Mouse (Mus musculus) hindbrain, embryonic 15.5 days (tissue): ENCODE data around the gene Dpysl5. TPM values are rescaled to one million over a fixed set of nuclear protein-coding genes. Genes with fewer than 3 reads are reported as not detected.

ENCODE experiments used
- ATAC-seq: fragments of 200-750 bp; cut with Nextera tagmentation; 2 replicates; pipeline ENCODE4 v1.8.0; 2017; ENCODE audit warnings: low read depth, moderate number of reproducible peaks, moderate TSS enrichment; ENCODE audit not compliant: low FRiP score
- H3K27ac ChIP-seq: fragments of 300-500 bp; sonication (generic); replicated peaks from 2 replicates; pipeline ENCODE4 v1.5.1; 2015; ENCODE audit warnings: mild to moderate bottlenecking, inconsistent platforms
- H3K27me3 ChIP-seq: fragments of 300-500 bp; sonication (generic); 2 replicates; pipeline ENCODE4 v1.6.1; 2015; ENCODE audit warnings: control low read depth, inconsistent platforms
- H3K36me3 ChIP-seq: fragments of 300-500 bp; sonication (generic); 2 replicates; pipeline ENCODE4 v1.6.1; 2015; ENCODE audit warnings: control low read depth, inconsistent platforms
- H3K4me1 ChIP-seq: fragments of 300-500 bp; sonication (generic); replicated peaks from 2 replicates; pipeline ENCODE4 v1.6.1; 2015; ENCODE audit warnings: control low read depth, inconsistent platforms
- H3K4me2 ChIP-seq: fragments of 300-500 bp; sonication (generic); 2 replicates; pipeline ENCODE4 v1.6.1; 2015; ENCODE audit warnings: moderate library complexity, mild to moderate bottlenecking, inconsistent platforms
- H3K4me3 ChIP-seq: fragments of 300-500 bp; sonication (generic); 2 replicates; pipeline ENCODE4 v1.5.1; 2015; ENCODE audit warnings: mild to moderate bottlenecking, inconsistent platforms
- H3K9ac ChIP-seq: fragments of 300-500 bp; sonication (generic); 2 replicates; pipeline ENCODE4 v1.6.1; 2015; ENCODE audit warnings: inconsistent platforms
- H3K9me3 ChIP-seq: fragments of 300-500 bp; sonication (generic); 2 replicates; pipeline ENCODE4 v1.6.1; 2016; ENCODE audit warnings: control low read depth, inconsistent platforms
- WGBS: fragments of 180-500 bp; shearing (Covaris S2); methylation state at CpG from one replicate; pipeline ENCODE4 v1.1.7; 2015; 5-methylcytosine and 5-hydroxymethylcytosine counted together
- polyA plus RNA-seq: library from polyadenylated mRNA; unstranded; fragments of >200 nt; fragmentation: Nextera tagmentation; extraction: Ambion mirVana; gene quantifications from 2 replicates; pipeline ENCODE4 v1.2.1, GENCODE M21; 2015

Dpysl5 gene
- polyA plus RNA-seq, 1 experiment from 2014 or later: 265 TPM

DNA sequence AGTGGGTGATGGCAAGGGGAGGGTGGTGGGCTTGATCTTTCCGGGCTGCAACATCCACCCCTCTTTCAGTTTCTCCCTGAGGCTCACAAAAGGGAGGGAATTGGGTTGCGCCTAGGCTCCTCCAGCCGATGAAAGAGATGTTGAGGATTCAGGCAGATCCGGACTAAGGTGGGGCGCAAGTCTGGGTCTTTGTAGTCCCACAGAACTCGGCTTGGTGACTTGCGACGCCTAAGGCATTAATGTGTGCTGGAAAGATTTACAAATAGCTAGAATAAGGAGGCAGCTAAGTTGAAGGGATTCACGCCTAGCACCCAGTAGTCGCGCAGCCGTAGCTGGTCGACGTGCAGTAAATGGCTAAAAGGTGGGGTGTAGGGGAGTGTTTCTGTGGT lies 632 bp downstream of the Dpysl5 start:
- Histone ChIP-seq H3K9ac (peak overlapping the region; percentile 80), H3K27me3 (no peaks in the 10 kb centered on the region), H3K4me2 (peak overlapping the region; percentile 82), H3K4me3 (peak overlapping the region; percentile 85), H3K36me3 (peaks cover 6% of the 10 kb centered on the region; the same call in 1 of the 2 replicates), H3K9me3 (no peaks in the 10 kb centered on the region), H3K4me1 (peaks cover 32% of the 10 kb centered on the region), H3K27ac (peak overlapping the region; percentile 96)
- ATAC-seq: no peak
- under 1% methylated on average over 14 of the region's 14 CpGs for whole genome bisulfite sequencing

DNA sequence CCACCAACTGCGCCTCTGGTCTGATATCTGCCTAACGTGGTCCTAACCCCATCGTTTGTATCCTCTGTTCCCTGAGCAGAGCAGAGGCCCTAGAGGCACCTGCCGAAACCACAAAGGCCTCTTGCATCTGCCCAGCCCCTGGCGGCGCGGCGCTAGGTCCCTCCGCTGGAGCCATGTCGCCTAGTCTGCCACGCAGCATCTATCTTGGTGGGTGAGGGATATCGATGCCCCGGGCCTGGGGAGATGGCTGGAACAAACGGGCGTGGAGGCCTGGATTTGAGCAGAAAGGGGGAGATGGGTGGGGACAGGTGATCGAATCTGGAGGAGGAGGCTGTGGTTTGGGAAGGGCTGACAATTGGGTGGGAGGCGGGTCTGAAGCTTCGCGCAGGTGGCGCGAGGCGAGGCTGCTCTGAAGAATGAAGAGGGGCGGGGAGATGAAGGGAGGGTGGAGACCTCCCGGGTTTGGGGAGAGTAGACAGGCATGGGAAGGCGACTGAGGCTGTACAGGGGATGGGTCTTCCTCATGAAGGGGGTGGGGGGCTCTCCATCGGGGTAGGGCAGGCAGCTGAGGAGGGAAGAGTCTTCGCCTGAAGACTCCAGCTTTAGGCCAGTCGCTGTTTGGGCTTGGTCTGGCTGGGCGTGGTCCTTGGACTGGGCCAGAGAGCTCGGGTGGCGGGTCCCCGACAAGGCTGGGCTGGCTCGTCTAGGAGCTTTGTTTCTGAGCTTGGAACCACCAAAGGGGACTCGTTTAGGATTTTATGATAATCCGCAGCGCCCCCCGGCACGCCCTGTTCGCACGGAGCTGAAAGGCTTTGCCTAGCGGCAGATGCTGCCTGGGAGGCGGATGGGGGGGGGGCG lies 1.3 kb downstream of the Dpysl5 start:
- peaks cover 6% of the 10 kb centered on the region; the same call in 1 of the 2 replicates for H3K36me3 ChIP-seq
- peak; percentile 81 for ATAC-seq
- peak overlapping the region; percentile 80 for H3K9ac ChIP-seq
- H3K27ac ChIP-seq: peak overlapping the region; percentile 96
- H3K9me3 ChIP-seq: no peaks in the 10 kb centered on the region
- under 1% methylated on average over 43 of the region's 43 CpGs for WGBS
- H3K4me1 ChIP-seq: peaks cover 38% of the 10 kb centered on the region
- H3K27me3 ChIP-seq: no peaks in the 10 kb centered on the region
- H3K4me2 ChIP-seq: peak overlapping the region; percentile 82
- H3K4me3 ChIP-seq: peak overlapping the region; percentile 85

DNA sequence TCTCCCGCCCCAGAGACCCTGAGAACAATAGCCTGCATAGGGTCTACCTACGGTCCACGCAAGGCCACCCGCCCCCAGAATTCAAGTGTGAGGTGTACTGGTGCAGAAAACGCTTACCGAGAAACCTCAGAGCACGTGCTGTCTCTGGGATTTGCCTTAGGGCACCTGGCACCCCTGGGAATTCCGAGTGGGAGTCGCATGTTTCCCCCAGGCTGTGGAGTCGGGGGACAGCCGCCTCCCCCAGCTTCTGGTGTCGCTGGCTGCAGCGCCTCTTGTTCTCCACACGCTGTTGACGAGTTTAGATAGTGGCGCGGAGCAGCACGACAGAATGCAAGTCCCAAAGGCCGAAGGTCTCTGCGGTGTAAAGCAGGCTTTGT lies 1.9 kb downstream of the Dpysl5 start:
- Histone ChIP-seq H3K36me3 (peaks cover 6% of the 10 kb centered on the region; the same call in 1 of the 2 replicates), H3K27me3 (no peaks in the 10 kb centered on the region), H3K4me2 (peak overlapping the region; percentile 82), H3K27ac (peak overlapping the region; percentile 96), H3K9ac (peak overlapping the region; percentile 80), H3K9me3 (no peaks in the 10 kb centered on the region), H3K4me3 (peak overlapping the region; percentile 85), H3K4me1 (peaks cover 44% of the 10 kb centered on the region)
- under 1% methylated on average over 20 of the region's 20 CpGs for WGBS
- peak; percentile 17; the same call in 1 of the 2 replicates for ATAC-seq

DNA sequence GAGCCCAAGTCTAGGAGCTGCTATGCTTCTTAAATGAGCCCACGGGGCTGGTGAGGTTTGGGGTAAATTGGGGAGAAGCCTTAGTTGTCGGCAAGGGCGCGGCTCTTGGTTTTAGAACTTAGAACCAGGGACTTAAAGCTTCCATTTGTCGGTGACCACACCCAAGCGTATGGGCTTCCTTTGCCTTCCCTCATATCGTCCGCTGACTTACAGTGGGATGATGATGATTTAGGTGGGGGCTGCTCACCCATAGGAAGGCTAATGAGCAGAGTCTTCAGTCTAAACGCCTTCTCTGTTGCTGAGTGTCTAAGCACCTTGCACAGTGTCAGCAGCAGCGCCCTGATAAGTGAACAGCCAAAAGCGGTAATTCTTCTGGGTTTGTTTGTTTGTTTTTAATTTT lies 2.3 kb downstream of the Dpysl5 start:
- Histone ChIP-seq H3K9ac (peak overlapping the region; percentile 80), H3K27ac (peak overlapping the region; percentile 96), H3K4me2 (peak overlapping the region; percentile 82), H3K9me3 (no peaks in the 10 kb centered on the region), H3K4me3 (peak overlapping the region; percentile 85), H3K4me1 (peaks cover 48% of the 10 kb centered on the region), H3K27me3 (no peaks in the 10 kb centered on the region), H3K36me3 (peaks cover 6% of the 10 kb centered on the region; the same call in 1 of the 2 replicates)
- 9% methylated on average over 11 of the region's 11 CpGs for WGBS
- ATAC-seq: no peak

DNA sequence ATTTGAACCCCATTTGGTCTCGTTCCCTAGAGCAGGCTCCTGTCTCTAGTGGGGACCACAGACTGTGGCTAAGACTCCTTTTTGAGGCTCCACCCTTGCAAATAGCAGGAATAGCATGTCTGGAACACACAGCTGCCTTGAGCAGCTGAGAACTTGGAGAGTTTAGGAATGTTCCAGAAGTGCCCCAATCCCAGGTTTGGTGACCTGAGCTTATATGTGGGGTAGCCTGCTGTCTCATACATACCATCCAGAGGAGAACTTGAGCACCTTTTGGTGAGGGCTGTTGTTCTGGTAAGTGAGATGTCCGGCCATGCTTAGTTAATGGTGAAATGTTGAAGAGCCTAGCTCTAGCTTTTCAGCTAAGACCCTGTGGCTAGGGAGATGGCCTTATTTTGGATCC lies 4.9 kb downstream of the Dpysl5 start:
- no peak overlapping the region for H3K9ac ChIP-seq
- no peak for ATAC-seq
- no peak overlapping the region for H3K4me3 ChIP-seq
- no peak overlapping the region for H3K4me2 ChIP-seq
- no peaks in the 10 kb centered on the region for H3K9me3 ChIP-seq
- H3K36me3 ChIP-seq: peaks cover 10% of the 10 kb centered on the region
- H3K27ac ChIP-seq: no peak overlapping the region
- peaks cover 51% of the 10 kb centered on the region for H3K4me1 ChIP-seq
- H3K27me3 ChIP-seq: no peaks in the 10 kb centered on the region
- 92% methylated on average over 2 of the region's 2 CpGs for WGBS

DNA sequence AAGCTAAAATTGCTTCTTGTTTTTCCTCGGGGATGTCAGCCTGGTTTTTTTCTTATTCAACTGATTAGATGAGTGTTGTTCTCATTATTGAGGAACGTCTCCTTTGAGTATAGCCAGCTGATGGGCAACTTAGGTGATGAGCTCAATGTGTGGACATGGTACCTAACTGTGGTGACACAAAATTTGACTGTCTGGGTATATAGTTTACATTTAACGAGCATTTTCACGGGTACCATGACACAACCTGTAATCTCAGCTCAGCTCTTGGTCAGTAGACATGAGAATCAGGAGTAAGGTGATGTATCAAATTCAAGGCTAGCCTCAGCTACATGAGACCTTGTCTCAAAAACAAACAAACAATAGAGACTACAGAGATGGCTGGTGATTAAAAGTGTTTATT lies 6.1 kb downstream of the Dpysl5 start:
- Histone ChIP-seq H3K4me1 (peaks cover 51% of the 10 kb centered on the region), H3K27me3 (no peaks in the 10 kb centered on the region), H3K36me3 (peaks cover 11% of the 10 kb centered on the region), H3K9ac (no peak overlapping the region), H3K4me2 (0 out of 2 replicates have a peak overlapping the region, but pooled peaks have one; percentile 26), H3K9me3 (no peaks in the 10 kb centered on the region), H3K4me3 (no peak overlapping the region), H3K27ac (no peak overlapping the region)
- no peak for ATAC-seq
- WGBS: 78% methylated on average over 4 of the region's 4 CpGs

DNA sequence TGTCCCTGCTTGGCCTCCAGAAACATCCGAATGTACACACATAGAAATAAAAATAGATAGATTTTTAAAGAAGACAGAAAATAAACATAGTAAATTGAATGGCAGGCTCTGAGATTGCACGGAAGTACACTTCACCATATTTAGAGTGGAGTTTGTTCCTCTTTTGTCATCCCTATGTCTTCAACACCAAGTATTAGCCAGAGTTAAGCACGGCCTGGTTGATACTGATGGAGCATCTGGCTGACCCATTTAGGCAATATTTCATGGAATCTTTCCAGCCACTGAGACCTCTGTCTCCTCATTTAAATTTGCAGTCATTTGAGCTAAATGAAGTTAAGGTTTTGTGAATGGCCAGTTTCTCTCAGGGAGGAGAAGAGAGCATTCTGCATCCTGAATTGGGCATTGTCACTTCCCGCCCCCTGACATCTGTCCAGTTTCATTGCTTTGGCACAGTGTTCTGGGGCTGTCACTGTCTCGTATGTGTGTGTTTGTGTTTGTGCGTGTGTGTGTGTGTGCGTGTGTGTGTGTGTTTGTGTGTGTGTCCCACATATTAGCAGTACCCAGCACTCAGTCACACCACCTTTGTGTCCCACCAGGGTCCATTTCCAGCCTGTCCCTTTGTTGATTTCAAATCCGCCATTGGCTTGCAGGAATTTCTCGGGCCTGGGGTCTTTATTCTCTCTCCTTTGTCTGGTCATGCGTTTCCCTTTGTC lies 6.8 kb downstream of the Dpysl5 start:
- peak overlapping the region; percentile 26; the same call in 1 of the 2 replicates for H3K4me2 ChIP-seq
- peaks cover 11% of the 10 kb centered on the region for H3K36me3 ChIP-seq
- H3K27me3 ChIP-seq: no peaks in the 10 kb centered on the region
- H3K27ac ChIP-seq: peak overlapping the region; percentile 68
- no peak for ATAC-seq
- no peaks in the 10 kb centered on the region for H3K9me3 ChIP-seq
- peak overlapping the region; percentile 23; the same call in 1 of the 2 replicates for H3K9ac ChIP-seq
- no peak overlapping the region for H3K4me3 ChIP-seq
- peaks cover 51% of the 10 kb centered on the region for H3K4me1 ChIP-seq
- 28% methylated on average over 10 of the region's 10 CpGs for WGBS

DNA sequence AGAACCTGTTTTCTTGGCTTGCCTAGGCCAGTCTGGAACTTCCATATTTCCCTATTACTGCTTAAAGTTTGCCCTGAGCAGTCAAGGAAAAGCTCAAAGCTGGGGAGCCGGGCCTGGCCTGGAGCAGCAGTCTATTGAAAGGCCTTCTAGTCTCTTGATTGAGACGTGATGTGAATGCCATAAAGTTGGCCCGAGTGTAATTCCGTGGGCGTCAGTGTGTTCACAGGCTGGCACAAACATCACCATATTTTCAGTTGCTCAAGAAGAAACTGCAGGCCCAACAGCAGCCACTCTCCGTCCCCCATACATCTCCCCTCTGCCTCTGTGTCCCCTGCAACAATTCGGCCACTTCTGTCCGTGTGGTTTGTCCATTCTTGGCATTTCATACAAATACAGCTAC lies 10.6 kb downstream of the Dpysl5 start:
- H3K36me3 ChIP-seq: peaks cover 5% of the 10 kb centered on the region; the same call in 1 of the 2 replicates
- ATAC-seq: no peak
- WGBS: 88% methylated on average over 8 of the region's 8 CpGs

DNA sequence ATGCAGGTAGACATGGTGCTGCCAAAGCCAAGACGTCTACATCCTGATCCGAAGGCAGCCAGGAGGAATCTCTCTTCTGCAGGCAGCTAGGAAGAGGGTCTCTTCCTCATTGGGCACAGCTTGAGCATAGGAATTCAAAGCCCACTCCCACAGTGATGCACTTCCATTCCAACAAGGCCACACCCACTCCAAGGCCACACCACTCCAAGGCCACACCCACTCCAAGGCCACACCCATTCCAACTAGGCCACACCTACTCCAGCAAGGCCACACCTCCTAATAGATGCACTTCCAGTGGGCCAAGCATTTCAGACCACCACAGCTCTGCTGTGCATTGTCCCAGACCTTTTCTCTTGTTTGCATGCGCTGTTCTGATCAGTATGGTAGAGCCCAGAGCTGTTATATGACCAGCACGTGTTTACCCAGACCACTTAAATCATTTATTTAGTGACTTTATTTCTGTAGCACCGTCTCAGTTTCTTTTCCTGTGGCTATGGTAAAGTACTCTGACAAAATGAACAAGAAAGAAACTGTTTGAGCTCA lies 14.9 kb downstream of the Dpysl5 start:
- Histone ChIP-seq H3K36me3 (peaks cover 2% of the 10 kb centered on the region; the same call in 1 of the 2 replicates), H3K4me2 (no peak overlapping the region), H3K27ac (no peak overlapping the region), H3K27me3 (no peaks in the 10 kb centered on the region), H3K4me3 (no peak overlapping the region), H3K9ac (no peak overlapping the region), H3K4me1 (peaks cover 9% of the 10 kb centered on the region), H3K9me3 (no peaks in the 10 kb centered on the region)
- WGBS: 91% methylated on average over 5 of the region's 5 CpGs
- ATAC-seq: no peak

More for the DNA sequence above, 10.6 kb downstream of the Dpysl5 start:
- peaks cover 23% of the 10 kb centered on the region for H3K4me1 ChIP-seq
- no peak overlapping the region for H3K27ac ChIP-seq
- H3K27me3 ChIP-seq: no peaks in the 10 kb centered on the region
- H3K9me3 ChIP-seq: no peaks in the 10 kb centered on the region
- H3K4me2 ChIP-seq: no peak overlapping the region
- H3K9ac ChIP-seq: no peak overlapping the region
- no peak overlapping the region for H3K4me3 ChIP-seq

DNA sequence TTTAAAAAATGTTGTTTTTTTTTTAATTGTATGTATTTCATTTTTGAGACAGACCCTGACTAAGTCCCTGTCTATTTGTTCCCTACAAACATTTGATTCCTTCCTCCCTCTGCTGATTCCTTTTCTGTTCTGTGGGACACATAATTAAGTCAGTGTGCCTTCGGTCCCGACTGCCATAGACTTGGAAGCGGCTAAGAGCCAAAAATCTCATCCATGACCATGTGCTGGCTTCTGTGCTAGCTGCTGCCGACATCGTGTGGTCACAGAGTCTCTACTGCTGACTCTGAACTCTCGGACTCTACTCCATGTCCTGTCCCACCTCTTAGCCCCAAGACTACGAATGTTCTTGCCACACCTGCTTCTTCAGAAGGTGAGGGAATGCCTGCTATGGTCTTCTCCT lies 21.1 kb downstream of the Dpysl5 start:
- no peak for ATAC-seq
- H3K4me2 ChIP-seq: no peak overlapping the region
- 87% methylated on average over 7 of the region's 7 CpGs for WGBS
- peaks cover 27% of the 10 kb centered on the region for H3K4me1 ChIP-seq
- H3K36me3 ChIP-seq: peaks cover 5% of the 10 kb centered on the region; the same call in 1 of the 2 replicates
- H3K4me3 ChIP-seq: no peak overlapping the region
- H3K27ac ChIP-seq: no peak overlapping the region
- H3K27me3 ChIP-seq: no peaks in the 10 kb centered on the region
- H3K9ac ChIP-seq: no peak overlapping the region
- H3K9me3 ChIP-seq: no peaks in the 10 kb centered on the region

DNA sequence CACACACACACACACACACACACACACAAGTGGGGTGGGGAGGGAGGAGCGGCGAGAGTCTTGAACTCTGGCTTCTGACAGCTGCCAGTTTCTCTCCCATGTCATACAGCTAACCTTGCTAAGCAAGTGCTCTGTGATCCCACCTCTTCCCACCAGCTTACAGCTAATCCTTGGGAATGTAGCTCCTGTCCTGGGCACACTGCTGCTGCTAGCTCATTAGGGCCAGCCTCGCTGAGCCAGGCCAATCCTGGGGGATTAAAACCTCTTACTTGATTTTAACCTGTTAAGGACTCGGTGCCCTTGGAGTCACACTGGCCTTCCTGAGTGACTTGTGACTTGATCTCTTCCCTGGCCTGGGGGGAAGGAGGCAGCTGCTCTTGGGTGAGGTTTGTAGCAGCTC lies 23.3 kb downstream of the Dpysl5 start:
- Histone ChIP-seq H3K27me3 (no peaks in the 10 kb centered on the region), H3K9ac (no peak overlapping the region), H3K4me2 (no peak overlapping the region), H3K9me3 (no peaks in the 10 kb centered on the region), H3K36me3 (peaks cover 5% of the 10 kb centered on the region; the same call in 1 of the 2 replicates), H3K4me1 (peaks cover 45% of the 10 kb centered on the region), H3K4me3 (no peak overlapping the region), H3K27ac (no peak overlapping the region)
- WGBS: 62% methylated on average over 4 of the region's 4 CpGs
- ATAC-seq: no peak
